Mouse (Mus musculus) gonadal fat pad, adult 2 months (tissue): Measurements from ENCODE around the gene Cdyl2. TPM values are rescaled to one million over a fixed set of nuclear protein-coding genes. Genes with fewer than 3 reads are reported as not detected.

Experiments used
- DNase-seq: peaks from one replicate; pipeline ENCODE4 v3.0.0-alpha.2; 2012; ENCODE audit warnings: low read depth
- polyA plus RNA-seq: library from polyadenylated mRNA; depleted of rRNA; stranded (reverse); fragments of >200 nt; gene quantifications from 2 replicates; pipeline ENCODE4 v1.2.3, GENCODE M21; 2012; rRNA removed

Cdyl2 gene
- polyA plus RNA-seq, 1 experiment: 2.1 TPM

GRCm38 (mm10) chr8:116540136-116540535, 192.7 kb downstream of the Cdyl2 start:
- DNase-seq: no peak

- no peak for DNase-seq
Observed at GRCm38 (mm10) chr8:116538763-116539162, 194.0 kb downstream of the Cdyl2 start.

GRCm38 (mm10) chr8:116536786-116537185, 196.0 kb downstream of the Cdyl2 start:
- DNase-seq: no peak

GRCm38 (mm10) chr8:116533081-116533480, 199.7 kb downstream of the Cdyl2 start:
- no peak for DNase-seq

GRCm38 (mm10) chr8:116528736-116529135, 204.1 kb downstream of the Cdyl2 start:
- no peak for DNase-seq

- no peak for DNase-seq
Observed at GRCm38 (mm10) chr8:116524915-116525314, 207.9 kb downstream of the Cdyl2 start.

Other genes with a start within 250 kb of the Cdyl2 start
- gene Dynlrb2, start 228.0 kb downstream of the Cdyl2 start, polyA plus RNA-seq: 7.6 and 12.9 TPM in 2 replicates
- gene Cmc2, start 188.5 kb upstream of the Cdyl2 start, polyA plus RNA-seq: 6.5 and 7.6 TPM in 2 replicates
- 1.8 and 2.3 TPM in 2 replicates for gene Cenpn, start 188.7 kb upstream of the Cdyl2 start, polyA plus RNA-seq
- gene Atmin, start 210.4 kb upstream of the Cdyl2 start, polyA plus RNA-seq: 13.3 and 16.9 TPM in 2 replicates
- gene 1700030J22Rik, start 246.0 kb upstream of the Cdyl2 start, polyA plus RNA-seq: 2.0 and 2.2 TPM in 2 replicates